Mouse (Mus musculus) heart, embryonic 11.5 days (tissue): ENCODE results near the gene Heatr4. TPM values are rescaled to one million over a fixed set of nuclear protein-coding genes. Genes with fewer than 3 reads are reported as not detected.
A peak's percentile ranks its signal among the peaks of the same experiment; 100 is the strongest.
"Not testable (repeated sequence)": the region's sequence is repeated elsewhere in the genome, so short reads cannot be mapped to it uniquely, and the experiment has no call there.

Experiments used
- ATAC-seq: fragments of 200-750 bp; cut with Nextera tagmentation; replicated peaks from 2 replicates; pipeline ENCODE4 v1.8.0; 2017; ENCODE audit warnings: moderate library complexity; ENCODE audit not compliant: insufficient number of reproducible peaks, low FRiP score, low TSS enrichment
- H3K27ac ChIP-seq: fragments of 300-500 bp; sonication (generic); 2 replicates; pipeline ENCODE4 v1.5.1; 2014; ENCODE audit warnings: mild to moderate bottlenecking, low read depth, low read length
- H3K27me3 ChIP-seq: fragments of 300-500 bp; sonication (generic); 2 replicates; pipeline ENCODE4 v1.6.1; 2014; ENCODE audit warnings: mild to moderate bottlenecking, low read length, mixed read lengths; ENCODE audit not compliant: control insufficient read depth, insufficient read depth
- H3K36me3 ChIP-seq: fragments of 300-500 bp; sonication (generic); 2 replicates; pipeline ENCODE4 v1.6.1; 2014; ENCODE audit warnings: mild to moderate bottlenecking, low read length, moderate library complexity, mixed read lengths; ENCODE audit not compliant: control insufficient read depth, insufficient read depth
- H3K4me1 ChIP-seq: fragments of 300-500 bp; sonication (generic); 2 replicates; pipeline ENCODE4 v1.6.1; 2014; ENCODE audit warnings: low read length; ENCODE audit not compliant: control insufficient read depth, insufficient read depth
- H3K4me2 ChIP-seq: fragments of 300-500 bp; sonication (generic); 2 replicates; pipeline ENCODE4 v1.6.1; 2014; ENCODE audit warnings: mild to moderate bottlenecking, moderate library complexity
- H3K4me3 ChIP-seq: fragments of 300-500 bp; sonication (generic); 2 replicates; pipeline ENCODE4 v1.5.1; 2014; ENCODE audit warnings: low read depth, low read length
- H3K9ac ChIP-seq: fragments of 300-500 bp; sonication (generic); 2 replicates; pipeline ENCODE4 v1.6.1; 2014; ENCODE audit warnings: mild to moderate bottlenecking, low read depth, low read length, moderate library complexity
- H3K9me3 ChIP-seq: fragments of 300-500 bp; sonication (generic); replicated peaks from 2 replicates; pipeline ENCODE4 v1.6.1; 2016; ENCODE audit warnings: low read length; ENCODE audit not compliant: control insufficient read depth
- WGBS: fragments of 180-500 bp; shearing (Covaris S2); extraction: QIAGEN DNeasy Blood & Tissue Kit; methylation state at CpG from one replicate; pipeline ENCODE4 v1.1.7; 2014; ENCODE audit not compliant: insufficient replicate concordance; 5-methylcytosine and 5-hydroxymethylcytosine counted together
- polyA plus RNA-seq: library from polyadenylated mRNA; unstranded; fragments of >200 nt; fragmentation: Nextera tagmentation; extraction: Ambion mirVana; gene quantifications from 2 replicates; pipeline ENCODE4 v1.2.1, GENCODE M21; 2014

Gene Heatr4
- polyA plus RNA-seq, 1 experiment from 2014 or later, result not detected

GRCm38 (mm10) chr12:84008729-84009128, 24.1 kb upstream of the Heatr4 start:
- WGBS, result 57% methylated on average over 8 of the region's 8 CpGs
- Histone ChIP-seq H3K4me1 (peaks cover 7% of the 10 kb centered on the region; the same call in 1 of the 2 replicates), H3K9ac (no peak overlapping the region), H3K4me3 (no peak overlapping the region), H3K27me3 (no peaks in the 10 kb centered on the region), H3K36me3 (no peaks in the 10 kb centered on the region), H3K4me2 (peak overlapping the region; percentile 64), H3K9me3 (no peaks in the 10 kb centered on the region), H3K27ac (0 out of 2 replicates have a peak overlapping the region, but pooled peaks have one; percentile 50)
- no peak for ATAC-seq

DNA sequence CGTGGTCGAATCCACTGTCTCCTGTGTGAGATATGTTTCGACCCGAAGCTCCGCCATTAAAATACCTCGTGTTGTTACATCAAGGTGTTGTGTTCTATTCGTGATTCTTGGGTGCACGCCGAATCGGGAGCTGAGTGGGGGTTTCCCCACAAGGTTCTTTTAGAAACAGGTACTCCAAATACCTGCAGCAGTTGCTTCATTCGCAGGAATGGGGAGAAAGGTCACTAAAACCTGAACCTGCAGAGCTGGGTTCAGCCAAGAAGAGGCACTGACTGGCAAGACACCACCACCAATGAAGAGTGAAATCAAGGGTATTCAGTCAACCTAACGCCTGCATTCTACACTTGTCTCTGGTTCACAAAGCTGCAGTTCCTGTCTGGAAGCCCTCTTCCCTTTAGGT, 23.6 kb upstream of the Heatr4 start:
- H3K9ac ChIP-seq, result no peak overlapping the region
- WGBS, result 94% methylated on average over 10 of the region's 12 CpGs
- no peak overlapping the region for H3K27ac ChIP-seq
- H3K27me3 ChIP-seq, result no peaks in the 10 kb centered on the region
- H3K4me1 ChIP-seq, result peaks cover 7% of the 10 kb centered on the region; the same call in 1 of the 2 replicates
- ATAC-seq, result no peak
- no peak overlapping the region for H3K4me2 ChIP-seq
- H3K9me3 ChIP-seq, result no peaks in the 10 kb centered on the region
- no peaks in the 10 kb centered on the region for H3K36me3 ChIP-seq
- H3K4me3 ChIP-seq, result no peak overlapping the region

- peaks cover 5% of the 10 kb centered on the region; the same call in 1 of the 2 replicates for H3K4me1 ChIP-seq
- H3K27ac ChIP-seq, result no peak overlapping the region
- 88% methylated on average over 1 of the region's 1 CpGs for WGBS
- H3K9ac ChIP-seq, result no peak overlapping the region
- no peak for ATAC-seq
- peaks cover 5% of the 10 kb centered on the region; the same call in 1 of the 2 replicates for H3K9me3 ChIP-seq
- no peaks in the 10 kb centered on the region for H3K27me3 ChIP-seq
- no peak overlapping the region for H3K4me2 ChIP-seq
- no peaks in the 10 kb centered on the region for H3K36me3 ChIP-seq
- no peak overlapping the region for H3K4me3 ChIP-seq
These were observed 19.2 kb upstream of the Heatr4 start for GRCm38 (mm10) chr12:84003866-84004265.

DNA sequence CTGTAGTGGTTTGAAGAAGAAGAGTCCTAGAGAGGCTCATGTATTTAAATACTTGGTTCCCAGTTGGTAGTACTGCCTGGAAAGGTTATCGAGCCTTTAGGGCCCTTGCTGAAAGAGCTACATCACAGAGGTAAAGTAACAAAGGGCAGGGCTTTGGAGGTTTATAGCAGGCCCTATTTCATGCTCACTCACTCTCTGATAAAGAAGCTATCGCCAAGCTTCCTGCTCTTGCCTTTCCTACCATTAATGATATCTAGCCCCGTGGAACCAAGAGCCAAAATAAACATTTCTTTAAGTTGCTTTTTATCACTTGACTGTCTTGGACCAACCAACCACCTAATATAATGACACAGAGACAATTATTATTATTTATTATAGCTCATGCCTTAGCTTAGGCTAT, 15.8 kb upstream of the Heatr4 start:
- WGBS, result 59% methylated on average over 3 of the region's 3 CpGs
- Histone ChIP-seq H3K27me3 (no peaks in the 10 kb centered on the region), H3K4me1 (peaks cover 3% of the 10 kb centered on the region; the same call in 1 of the 2 replicates), H3K27ac (no peak overlapping the region), H3K36me3 (no peaks in the 10 kb centered on the region), H3K9ac (no peak overlapping the region), H3K4me3 (no peak overlapping the region), H3K9me3 (peaks cover 5% of the 10 kb centered on the region; the same call in 1 of the 2 replicates), H3K4me2 (no peak overlapping the region)
- ATAC-seq, result no peak

- not testable (repeated sequence) for H3K9me3 ChIP-seq, H3K9ac ChIP-seq, H3K27ac ChIP-seq, H3K4me3 ChIP-seq, ATAC-seq, H3K27me3 ChIP-seq, H3K4me2 ChIP-seq, H3K36me3 ChIP-seq, H3K4me1 ChIP-seq
- 47% methylated on average over 8 of the region's 8 CpGs for WGBS
These were observed 14.6 kb upstream of the Heatr4 start for GRCm38 (mm10) chr12:83999237-83999636.

- Histone ChIP-seq H3K4me1 (peaks cover 3% of the 10 kb centered on the region; the same call in 1 of the 2 replicates), H3K4me2 (no peak overlapping the region), H3K4me3 (no peak overlapping the region), H3K27me3 (no peaks in the 10 kb centered on the region), H3K36me3 (no peaks in the 10 kb centered on the region; the same call in 1 of the 2 replicates), H3K9ac (no peak overlapping the region), H3K9me3 (peaks cover 5% of the 10 kb centered on the region; the same call in 1 of the 2 replicates), H3K27ac (no peak overlapping the region)
- WGBS, result 47% methylated on average over 11 of the region's 11 CpGs
- no peak for ATAC-seq
These were observed 13.9 kb upstream of the Heatr4 start for GRCm38 (mm10) chr12:83998341-83999107.

GRCm38 (mm10) chr12:83997221-83997620, 12.6 kb upstream of the Heatr4 start:
- Histone ChIP-seq H3K36me3 (no peaks in the 10 kb centered on the region; the same call in 1 of the 2 replicates), H3K9me3 (peaks cover 3% of the 10 kb centered on the region; the same call in 1 of the 2 replicates), H3K27ac (no peak overlapping the region), H3K4me3 (no peak overlapping the region), H3K9ac (no peak overlapping the region), H3K4me1 (peaks cover 3% of the 10 kb centered on the region; the same call in 1 of the 2 replicates), H3K27me3 (no peaks in the 10 kb centered on the region), H3K4me2 (no peak overlapping the region)
- no peak for ATAC-seq
- WGBS, result 63% methylated on average over 2 of the region's 2 CpGs

DNA sequence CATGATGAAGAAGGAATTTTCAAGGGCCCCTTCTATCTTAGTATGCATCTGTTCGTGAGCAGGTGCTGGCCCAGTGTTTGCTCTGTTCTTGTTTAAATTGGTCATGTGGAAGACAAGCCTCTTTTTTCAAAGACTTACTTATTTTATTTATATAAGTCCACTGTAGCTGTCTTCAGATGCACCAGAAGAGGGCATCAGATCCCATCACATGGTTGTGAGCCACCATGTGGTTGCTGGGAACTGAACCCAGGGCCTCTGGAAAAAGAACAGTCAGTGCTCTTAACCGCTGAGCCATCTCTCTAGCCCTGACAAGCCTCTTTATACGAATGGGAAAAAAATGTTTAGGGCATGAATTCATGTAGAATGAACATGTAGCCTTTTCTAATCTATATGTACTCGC, 4.7 kb upstream of the Heatr4 start:
- no peaks in the 10 kb centered on the region for H3K27me3 ChIP-seq
- H3K4me1 ChIP-seq, result peaks cover 7% of the 10 kb centered on the region
- no peak overlapping the region for H3K4me2 ChIP-seq
- H3K9me3 ChIP-seq, result no peaks in the 10 kb centered on the region
- no peak overlapping the region for H3K9ac ChIP-seq
- 94% methylated on average over 4 of the region's 4 CpGs for WGBS
- no peak for ATAC-seq
- H3K27ac ChIP-seq, result no peak overlapping the region
- H3K4me3 ChIP-seq, result no peak overlapping the region
- no peaks in the 10 kb centered on the region; the same call in 1 of the 2 replicates for H3K36me3 ChIP-seq
